Mouse (Mus musculus) lung, postnatal 0 days (tissue): ENCODE measurements at regions not wholly inside any gene's neighbourhood (a gene's known extent, or its start where the extent isn't known, plus 50 kb on each side); places are given as distances from the start of the nearest gene placed in this dataset.

Experiments
- CTCF ChIP-seq: IDR thresholded peaks from 2 replicates; pipeline ENCODE4 v1.5.1; 2016; ENCODE audit warnings: antibody characterized with exemption, mild to moderate bottlenecking
- EP300 ChIP-seq: IDR thresholded peaks from 2 replicates; pipeline ENCODE4 v1.6.1; 2016; ENCODE audit warnings: antibody characterized with exemption, mild to moderate bottlenecking, control low read depth

- TF ChIP-seq CTCF (no peak), EP300 (no peak)
Measured at GRCm38 (mm10) chr17:51631574-51631973, 201.5 kb downstream of the Satb1 start.
